Mouse (Mus musculus) spleen, embryonic (tissue): Measurements from ENCODE around the gene Cyp2ab1.

Experiments used
- CTCF ChIA-PET: fragments of 350-600 bp; sonication (Branson Sonifier 250); formaldehyde crosslinking; loops from one replicate; lab custom pipeline; 2022; lab: Charles Lee

The Cyp2ab1 gene

GRCm38 (mm10) chr16:20271339-20271738 lies 53.9 kb downstream of the Cyp2ab1 start:
- CTCF ChIA-PET = interaction anchor here (0.6 kb wide), 1 partner anchor 32 kb away, joined by 21 read pairs; no protein-coding TSS in a partner anchor

- CTCF ChIA-PET = no interaction called here
Observed at GRCm38 (mm10) chr16:20265089-20265488, 60.1 kb downstream of the Cyp2ab1 start.
